Mouse (Mus musculus): ENCODE data around the gene Pkp4. TPM values are rescaled to one million over a fixed set of nuclear protein-coding genes. Genes with fewer than 3 reads are reported as not detected.
A peak's percentile ranks its signal among the peaks of the same experiment; 100 is the strongest.

Gene Pkp4
- total and polyA plus RNA-seq, 2 experiments from 2014 or later: 20.1 to 97.6 TPM

DNA sequence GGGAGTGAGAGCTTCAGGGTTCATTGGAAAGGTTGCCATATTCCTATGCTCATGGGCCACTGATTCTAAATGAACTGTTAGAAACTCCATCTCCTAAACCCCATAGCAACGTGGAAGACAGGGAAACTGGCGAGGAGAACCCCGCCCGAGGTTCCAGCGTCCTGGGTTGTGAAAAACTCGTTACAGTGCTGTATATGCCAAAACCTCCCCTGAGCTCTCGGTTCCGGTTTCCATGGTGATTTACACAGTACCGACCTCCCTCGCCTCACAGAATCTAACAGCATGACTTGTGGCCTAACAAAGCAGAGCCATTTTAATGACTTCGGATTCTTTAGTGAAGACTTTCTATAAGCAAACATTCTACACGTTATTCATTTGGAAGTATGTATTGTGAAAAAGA lies 141.0 kb downstream of the Pkp4 start:
- peaks cover 10% of the 10 kb centered on the region for H3K4me1 ChIP-seq (ENCODE audit: insufficient read depth)
- no peak for TF ChIP-seq CTCF (IDR thresholded peaks at IDR 0.05; ENCODE audit: low read depth)
- WGBS: 8% methylated on average over 12 of the region's 12 CpGs
- H3K4me3 ChIP-seq (ENCODE audit: low read depth, low read length): no peak overlapping the region
- H3K4me2 ChIP-seq (ENCODE audit: low read depth): peak overlapping the region; percentile 17; the same call in 1 of the 2 replicates
- no peaks in the 10 kb centered on the region for H3K9me3 ChIP-seq (ENCODE audit: low read length)
- H3K27me3 ChIP-seq (ENCODE audit: insufficient read depth, low read length): no peaks in the 10 kb centered on the region
- H3K27ac ChIP-seq (ENCODE audit: low read depth, low read length): no peak overlapping the region
- H3K36me3 ChIP-seq (ENCODE audit: insufficient read depth): peaks cover 7% of the 10 kb centered on the region; the same call in 1 of the 2 replicates
- DNase-seq (peak; percentile 61), ATAC-seq (peak; percentile 93)
- H3K9ac ChIP-seq: no peak overlapping the region

- no peak for TF ChIP-seq CTCF (IDR thresholded peaks at IDR 0.05; ENCODE audit: low read depth)
- no peak overlapping the region for H3K9ac ChIP-seq
- 46% methylated on average over 6 of the region's 6 CpGs for WGBS
- peaks cover 12% of the 10 kb centered on the region; the same call in 1 of the 2 replicates for H3K36me3 ChIP-seq (ENCODE audit: insufficient read depth)
- H3K4me2 ChIP-seq (ENCODE audit: low read depth): no peak overlapping the region
- DNase-seq: no peak
- no peak overlapping the region for H3K4me3 ChIP-seq (ENCODE audit: low read depth, low read length)
- ATAC-seq: 0 out of 2 replicates have a peak, but pooled peaks have one; percentile 25
- no peaks in the 10 kb centered on the region for H3K27me3 ChIP-seq (ENCODE audit: insufficient read depth, low read length)
- H3K9me3 ChIP-seq (ENCODE audit: low read length): no peaks in the 10 kb centered on the region
- peaks cover 10% of the 10 kb centered on the region for H3K4me1 ChIP-seq (ENCODE audit: insufficient read depth)
- H3K27ac ChIP-seq (ENCODE audit: low read depth, low read length): no peak overlapping the region
Observed at GRCm38 (mm10) chr2:59302430-59302829, 141.8 kb downstream of the Pkp4 start.

GRCm38 (mm10) chr2:59303530-59304063 lies 142.9 kb downstream of the Pkp4 start:
- Histone ChIP-seq H3K4me3 (ENCODE audit: low read depth, low read length) (no peak overlapping the region), H3K4me1 (ENCODE audit: insufficient read depth) (peaks cover 10% of the 10 kb centered on the region), H3K4me2 (ENCODE audit: low read depth) (no peak overlapping the region), H3K9ac (no peak overlapping the region), H3K36me3 (ENCODE audit: insufficient read depth) (peaks cover 21% of the 10 kb centered on the region; the same call in 1 of the 2 replicates), H3K27ac (ENCODE audit: low read depth, low read length) (no peak overlapping the region), H3K27me3 (ENCODE audit: insufficient read depth, low read length) (no peaks in the 10 kb centered on the region), H3K9me3 (ENCODE audit: low read length) (no peaks in the 10 kb centered on the region)
- DNase-seq (no peak), ATAC-seq (peak; percentile 54)
- 86% methylated on average over 12 of the region's 12 CpGs for WGBS
- no peak for TF ChIP-seq CTCF (IDR thresholded peaks at IDR 0.05; ENCODE audit: low read depth)

- no peak for TF ChIP-seq CTCF (IDR thresholded peaks at IDR 0.05; ENCODE audit: low read depth)
- H3K36me3 ChIP-seq (ENCODE audit: insufficient read depth): peaks cover 40% of the 10 kb centered on the region
- no peak for ATAC-seq
- DNase-seq: no peak
- no peak overlapping the region for H3K4me2 ChIP-seq (ENCODE audit: low read depth)
- H3K4me3 ChIP-seq (ENCODE audit: low read depth, low read length): no peak overlapping the region
- no peaks in the 10 kb centered on the region for H3K9me3 ChIP-seq (ENCODE audit: low read length)
- 97% methylated on average over 8 of the region's 8 CpGs for WGBS
- H3K4me1 ChIP-seq (ENCODE audit: insufficient read depth): peaks cover 5% of the 10 kb centered on the region; the same call in 1 of the 2 replicates
- H3K27me3 ChIP-seq (ENCODE audit: insufficient read depth, low read length): no peaks in the 10 kb centered on the region
- H3K27ac ChIP-seq (ENCODE audit: low read depth, low read length): no peak overlapping the region
- no peak overlapping the region for H3K9ac ChIP-seq
Observed at GRCm38 (mm10) chr2:59307302-59307701, 146.7 kb downstream of the Pkp4 start.

DNA sequence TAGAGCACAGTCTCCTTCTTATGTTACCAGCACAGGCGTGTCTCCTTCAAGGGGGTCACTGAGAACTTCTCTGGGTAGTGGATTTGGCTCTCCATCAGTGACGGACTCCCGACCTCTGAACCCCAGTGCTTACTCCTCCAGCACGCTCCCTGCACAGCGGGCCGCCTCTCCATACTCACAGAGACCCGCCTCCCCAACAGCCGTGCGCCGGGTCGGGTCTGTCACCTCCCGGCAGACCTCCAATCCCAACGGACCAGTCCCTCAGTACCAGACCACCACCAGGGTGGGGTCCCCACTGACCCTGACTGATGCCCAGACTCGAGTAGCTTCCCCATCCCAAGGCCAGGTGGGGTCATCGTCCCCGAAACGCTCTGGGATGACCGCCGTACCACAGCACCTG lies 147.4 kb downstream of the Pkp4 start:
- DNase-seq (no peak), ATAC-seq (no peak)
- 0 out of 2 replicates have a peak, but pooled peaks cover under 1% of the 10 kb centered on the region for H3K4me1 ChIP-seq (ENCODE audit: insufficient read depth)
- H3K4me3 ChIP-seq (ENCODE audit: low read depth, low read length): no peak overlapping the region
- no peaks in the 10 kb centered on the region for H3K9me3 ChIP-seq (ENCODE audit: low read length)
- H3K27me3 ChIP-seq (ENCODE audit: insufficient read depth, low read length): no peaks in the 10 kb centered on the region
- no peak overlapping the region for H3K27ac ChIP-seq (ENCODE audit: low read depth, low read length)
- no peak overlapping the region for H3K9ac ChIP-seq
- H3K4me2 ChIP-seq (ENCODE audit: low read depth): no peak overlapping the region
- H3K36me3 ChIP-seq (ENCODE audit: insufficient read depth): peaks cover 40% of the 10 kb centered on the region
- TF ChIP-seq CTCF (IDR thresholded peaks at IDR 0.05; ENCODE audit: low read depth): no peak
- 94% methylated on average over 19 of the region's 19 CpGs for WGBS

DNA sequence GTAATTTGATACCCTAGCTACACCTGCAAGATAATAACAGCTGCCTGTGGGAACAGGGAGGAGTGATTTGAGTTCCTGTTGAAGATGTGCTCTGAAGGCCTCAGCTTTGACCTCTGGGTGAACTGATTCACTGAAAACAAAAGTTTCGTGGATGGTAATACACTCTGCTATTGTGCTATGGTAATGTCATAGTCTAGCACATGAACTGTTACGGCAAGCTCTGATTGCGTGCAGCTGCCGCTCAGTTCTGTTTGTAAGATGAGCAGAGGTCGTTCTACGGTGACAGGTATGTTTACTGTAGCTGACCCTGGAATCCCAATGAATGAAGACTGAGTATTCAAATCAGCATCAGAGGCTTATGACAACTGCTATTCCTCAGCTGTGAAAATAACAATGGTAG lies 152.6 kb downstream of the Pkp4 start:
- peak; percentile 81 for ATAC-seq
- no peak for TF ChIP-seq CTCF (IDR thresholded peaks at IDR 0.05; ENCODE audit: low read depth)
- Histone ChIP-seq H3K27ac (ENCODE audit: low read depth, low read length) (0 out of 2 replicates have a peak overlapping the region, but pooled peaks have one; percentile 15), H3K4me1 (ENCODE audit: insufficient read depth) (no peaks in the 10 kb centered on the region), H3K9ac (no peak overlapping the region), H3K4me3 (ENCODE audit: low read depth, low read length) (no peak overlapping the region), H3K9me3 (ENCODE audit: low read length) (0 out of 2 replicates have a peak, but pooled peaks cover under 1% of the 10 kb centered on the region), H3K36me3 (ENCODE audit: insufficient read depth) (peaks cover 22% of the 10 kb centered on the region), H3K4me2 (ENCODE audit: low read depth) (no peak overlapping the region), H3K27me3 (ENCODE audit: insufficient read depth, low read length) (no peaks in the 10 kb centered on the region)
- WGBS: 68% methylated on average over 6 of the region's 6 CpGs
- DNase-seq: peak; percentile 14

DNA sequence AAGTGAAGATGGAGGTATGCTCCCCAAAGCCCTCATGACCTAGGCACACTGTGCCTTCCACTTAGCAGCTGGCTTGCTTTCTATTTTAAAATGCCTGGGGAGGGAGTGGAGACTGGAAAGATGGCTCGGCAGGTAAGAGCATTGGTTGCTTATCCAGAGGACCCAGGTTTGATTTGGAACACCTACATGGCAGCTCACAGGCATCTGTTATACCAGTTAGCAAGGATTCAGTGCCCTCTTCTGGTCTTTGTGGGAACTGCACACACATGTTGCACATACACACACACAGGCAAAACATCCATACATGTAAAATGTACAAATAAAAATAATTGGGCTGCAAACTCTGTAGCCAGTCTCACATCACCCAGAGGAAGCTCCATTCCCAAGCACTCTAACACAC lies 158.0 kb downstream of the Pkp4 start:
- ATAC-seq (no peak), DNase-seq (no peak)
- Histone ChIP-seq H3K36me3 (ENCODE audit: insufficient read depth) (peaks cover 28% of the 10 kb centered on the region), H3K27ac (ENCODE audit: low read depth, low read length) (no peak overlapping the region), H3K4me1 (ENCODE audit: insufficient read depth) (no peaks in the 10 kb centered on the region), H3K27me3 (ENCODE audit: insufficient read depth, low read length) (no peaks in the 10 kb centered on the region), H3K4me2 (ENCODE audit: low read depth) (no peak overlapping the region), H3K9ac (no peak overlapping the region), H3K4me3 (ENCODE audit: low read depth, low read length) (no peak overlapping the region), H3K9me3 (ENCODE audit: low read length) (0 out of 2 replicates have a peak, but pooled peaks cover 7% of the 10 kb centered on the region)
- TF ChIP-seq CTCF (IDR thresholded peaks at IDR 0.05; ENCODE audit: low read depth): peak; percentile 23; the same call in 1 of the 2 replicates
- 91% methylated on average over 1 of the region's 1 CpGs for WGBS
